Mouse (Mus musculus) CD4-positive, CD25-positive, alpha-beta regulatory T cell, adult 4 months (primary cell): ENCODE results near the gene Arl13a. TPM values are rescaled to one million over a fixed set of nuclear protein-coding genes. Genes with fewer than 3 reads are reported as not detected.
A peak's percentile ranks its signal among the peaks of the same experiment; 100 is the strongest.
"Not testable (repeated sequence)": the region's sequence is repeated elsewhere in the genome, so short reads cannot be mapped to it uniquely, and the experiment has no call there.

Source experiments
- ATAC-seq: one replicate; pipeline ENCODE4 v1.8.0; 2017
- polyA plus RNA-seq, 2 experiments: library from polyadenylated mRNA; unstranded; fragments of 100-300 nt; shearing (Covaris generic); gene quantifications; one replicate each; pipeline ENCODE4 v1.2.1; 2017

Arl13a gene
- not detected for polyA plus RNA-seq

- ATAC-seq = not testable (repeated sequence)
Observed at GRCm38 (mm10) chrX:134187201-134187600, at the start of gene Arl13a. Gene Arl13a (plus strand): TSS chrX:134187501.

- no peak for ATAC-seq
Observed at GRCm38 (mm10) chrX:134140024-134140423, 47.3 kb upstream of the Arl13a start.

GRCm38 (mm10) chrX:134141551-134141950, 45.8 kb upstream of the Arl13a start:
- no peak for ATAC-seq

GRCm38 (mm10) chrX:134141986-134142385, 45.3 kb upstream of the Arl13a start:
- no peak for ATAC-seq

GRCm38 (mm10) chrX:134158151-134158550, 29.1 kb upstream of the Arl13a start:
- ATAC-seq = peak; percentile 55

GRCm38 (mm10) chrX:134160442-134160841, 26.9 kb upstream of the Arl13a start:
- ATAC-seq = no peak

- ATAC-seq = peak; percentile 26
Observed at GRCm38 (mm10) chrX:134162043-134162720, 25.1 kb upstream of the Arl13a start, which contains the start of gene Xkrx. Gene Xkrx (minus strand): TSS chrX:134162076.

GRCm38 (mm10) chrX:134162826-134163225, 24.5 kb upstream of the Arl13a start:
- peak; percentile 41 for ATAC-seq

- no peak for ATAC-seq
Observed at GRCm38 (mm10) chrX:134163484-134163883, 23.8 kb upstream of the Arl13a start.

- no peak for ATAC-seq
Observed at GRCm38 (mm10) chrX:134170584-134170983, 16.7 kb upstream of the Arl13a start.

- ATAC-seq = no peak
Observed at GRCm38 (mm10) chrX:134174699-134175098, 12.6 kb upstream of the Arl13a start.

- no peak for ATAC-seq
Observed at GRCm38 (mm10) chrX:134208491-134208890, 21.2 kb downstream of the Arl13a start.

GRCm38 (mm10) chrX:134211151-134211642, 23.9 kb downstream of the Arl13a start:
- ATAC-seq = no peak

GRCm38 (mm10) chrX:134218161-134218560, 30.9 kb downstream of the Arl13a start:
- ATAC-seq = no peak

- no peak for ATAC-seq
Observed at GRCm38 (mm10) chrX:134220618-134221017, 33.3 kb downstream of the Arl13a start.

- no peak for ATAC-seq
Observed at GRCm38 (mm10) chrX:134221856-134222255, 34.6 kb downstream of the Arl13a start, which contains the start of gene Nox1. Gene Nox1 (minus strand): TSS chrX:134221956.

- no peak for ATAC-seq
Observed at GRCm38 (mm10) chrX:134233048-134233447, 45.7 kb downstream of the Arl13a start.

- ATAC-seq = no peak
Observed at GRCm38 (mm10) chrX:134238266-134238665, 51.0 kb downstream of the Arl13a start.

GRCm38 (mm10) chrX:134245946-134246345, 58.6 kb downstream of the Arl13a start:
- no peak for ATAC-seq

- ATAC-seq = no peak
Observed at GRCm38 (mm10) chrX:134248202-134248601, 60.9 kb downstream of the Arl13a start.
